Mouse (Mus musculus) liver, embryonic 14.5 days (tissue): ENCODE measurements around the gene Vsir. TPM values are rescaled to one million over a fixed set of nuclear protein-coding genes. Genes with fewer than 3 reads are reported as not detected.

ENCODE experiments used
- ATAC-seq: fragments of 200-750 bp; cut with Nextera tagmentation; 2 replicates; pipeline ENCODE4 v1.8.0; 2017; ENCODE audit warnings: moderate number of reproducible peaks, mild to moderate bottlenecking, moderate library complexity; ENCODE audit not compliant: insufficient read depth
- DNase-seq, 3 experiments: peaks; one replicate each; pipeline ENCODE4 v3.0.0-alpha.2; 2012 to 2013; ENCODE audit warnings: low read depth in 3 of 3, low spot score in 3 of 3
- H3K27ac ChIP-seq: fragments of 300-500 bp; sonication (generic); 2 replicates; pipeline ENCODE4 v1.5.1; 2014; ENCODE audit warnings: moderate library complexity, mild to moderate bottlenecking, control low read depth, inconsistent platforms
- H3K27me3 ChIP-seq: fragments of 300-500 bp; sonication (generic); 2 replicates; pipeline ENCODE4 v1.6.1; 2014; ENCODE audit warnings: mild to moderate bottlenecking, low read length, moderate library complexity; ENCODE audit not compliant: control insufficient read depth, insufficient read depth
- H3K36me3 ChIP-seq: fragments of 300-500 bp; sonication (generic); replicated peaks from 2 replicates; pipeline ENCODE4 v1.6.1; 2014; ENCODE audit warnings: low read depth; ENCODE audit not compliant: control insufficient read depth, insufficient read depth
- H3K4me1 ChIP-seq, 2 experiments: fragments of 200-500 bp in 1 of 2; fragments of 300-500 bp in 1 of 2; sonication (generic) in 1 of 2; replicated peaks; 2 replicates each; pipeline ENCODE4 v1.6.1; 2012 to 2014; ENCODE audit warnings: antibody characterized with exemption in 1 of 2, inconsistent platforms in 1 of 2, low read length in 1 of 2; ENCODE audit not compliant: control insufficient read depth in 2 of 2, insufficient read depth in 2 of 2
- H3K4me2 ChIP-seq: fragments of 300-500 bp; sonication (generic); 2 replicates; pipeline ENCODE4 v1.6.1; 2014; ENCODE audit warnings: low read depth, mild to moderate bottlenecking, control low read depth, moderate library complexity
- H3K4me3 ChIP-seq, 2 experiments: fragments of 200-500 bp in 1 of 2; fragments of 300-500 bp in 1 of 2; sonication (generic) in 1 of 2; 2 replicates each; pipeline ENCODE4 v1.5.1; 2012 to 2014; ENCODE audit warnings: low read depth in 2 of 2, low read length in 2 of 2, mild to moderate bottlenecking in 2 of 2, control low read depth in 1 of 2, inconsistent platforms in 1 of 2, moderate library complexity in 1 of 2; ENCODE audit not compliant: insufficient read depth in 1 of 2
- H3K9ac ChIP-seq: fragments of 300-500 bp; sonication (generic); replicated peaks from 2 replicates; pipeline ENCODE4 v1.6.1; 2014; ENCODE audit warnings: mild to moderate bottlenecking, control low read depth, moderate library complexity
- H3K9me3 ChIP-seq: fragments of 300-500 bp; sonication (generic); 2 replicates; pipeline ENCODE4 v1.6.1; 2016; ENCODE audit warnings: low read length, mixed read lengths; ENCODE audit not compliant: control insufficient read depth
- CTCF ChIP-seq: IDR thresholded peaks from 2 replicates; pipeline ENCODE4 v1.5.1; 2016; ENCODE audit warnings: antibody characterized with exemption, low read depth, control low read depth
- EP300 ChIP-seq: IDR thresholded peaks from 2 replicates; pipeline ENCODE4 v1.6.1; 2016; ENCODE audit warnings: antibody characterized with exemption, low read depth
- WGBS: fragments of 180-500 bp; shearing (Covaris S2); extraction: QIAGEN DNeasy Blood & Tissue Kit; methylation state at CpG from one replicate; pipeline ENCODE4 v1.1.7; 2014; ENCODE audit not compliant: insufficient replicate concordance; 5-methylcytosine and 5-hydroxymethylcytosine counted together
- polyA plus RNA-seq, 2 experiments: library from polyadenylated mRNA; depleted of rRNA in 1 of 2; stranded (reverse) in 1 of 2; unstranded in 1 of 2; fragments of >200 nt; fragmentation: Nextera tagmentation in 1 of 2; extraction: Ambion mirVana in 1 of 2; gene quantifications; 2 replicates each; pipeline versions ENCODE4 v1.2.1 to v1.2.3; 2012 to 2014

The Vsir gene
- polyA plus RNA-seq, 2 experiments = 6.2 to 8.8 TPM

DNA sequence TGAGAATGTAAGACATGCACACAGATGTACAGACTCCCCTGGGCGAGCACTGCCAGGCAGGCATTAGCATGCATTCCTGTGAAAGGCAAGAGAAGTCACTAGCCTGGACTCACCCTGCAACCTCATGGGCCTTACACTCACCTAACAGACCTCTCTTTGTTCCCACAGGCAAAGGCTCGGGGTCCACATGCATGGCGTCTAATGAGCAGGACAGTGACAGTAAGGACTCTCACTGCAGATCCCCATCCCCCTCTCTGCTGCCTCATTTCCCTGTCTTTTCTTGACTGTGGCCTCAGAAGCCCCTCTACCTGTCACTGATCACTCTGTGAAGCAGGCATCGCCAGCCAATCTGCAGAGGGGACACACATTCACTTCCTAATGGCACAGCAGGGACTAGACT is 12.1 kb downstream of the Vsir start:
- DNase-seq (no peak), ATAC-seq (no peak)
- Histone ChIP-seq H3K27me3 (no peaks in the 10 kb centered on the region), H3K4me1 (0 out of 4 replicates have a peak, but pooled peaks cover 0 to 2% of the 10 kb centered on the region in 2 experiments), H3K9me3 (no peaks in the 10 kb centered on the region), H3K9ac (no peak overlapping the region), H3K36me3 (no peaks in the 10 kb centered on the region; the same call in 1 of the 2 replicates), H3K27ac (no peak overlapping the region), H3K4me2 (no peak overlapping the region), H3K4me3 (no peak overlapping the region)
- WGBS = 70% methylated on average over 4 of the region's 4 CpGs
- TF ChIP-seq EP300 (no peak), CTCF (no peak)

DNA sequence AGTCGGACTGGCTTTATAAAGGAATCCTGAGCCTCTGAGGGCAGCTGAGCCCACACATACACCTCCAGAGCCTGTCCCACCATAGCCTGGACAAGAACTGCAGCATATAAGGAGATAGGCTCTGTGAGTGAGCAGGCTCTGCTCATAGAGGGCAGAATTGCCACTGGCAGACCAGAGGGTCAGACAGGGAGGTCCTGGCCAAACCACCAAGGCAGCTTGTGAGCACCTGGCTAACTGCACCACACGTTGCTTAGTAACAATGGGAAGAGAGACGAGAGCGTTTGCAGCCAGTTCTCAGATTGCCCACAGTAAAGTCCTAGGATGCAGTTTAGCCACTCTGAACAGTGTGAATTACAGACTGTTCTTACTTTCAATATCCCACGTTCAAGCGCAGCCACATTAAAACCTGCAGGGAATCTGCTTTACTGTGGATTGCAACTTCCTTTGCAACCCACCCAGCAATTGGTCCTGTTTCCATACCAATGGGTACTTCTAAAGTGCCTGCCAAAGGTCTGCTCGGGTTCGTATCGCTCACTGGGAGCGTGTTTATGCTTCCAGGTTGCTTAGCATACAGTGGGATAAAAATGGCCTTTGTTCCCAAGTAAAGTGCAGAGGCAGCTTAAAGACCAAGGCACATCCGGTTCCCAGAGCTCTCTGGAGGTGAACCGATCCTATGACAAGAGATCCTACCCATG is 15.1 kb downstream of the Vsir start:
- no peak overlapping the region for H3K9ac ChIP-seq
- ATAC-seq (no peak), DNase-seq (no peak)
- 65% methylated on average over 12 of the region's 12 CpGs for WGBS
- no peak overlapping the region for H3K4me2 ChIP-seq
- H3K27ac ChIP-seq = no peak overlapping the region
- H3K4me3 ChIP-seq = no peak overlapping the region
- H3K36me3 ChIP-seq = no peaks in the 10 kb centered on the region; the same call in 1 of the 2 replicates
- H3K27me3 ChIP-seq = no peaks in the 10 kb centered on the region
- no peaks in the 10 kb centered on the region for H3K9me3 ChIP-seq
- 0 out of 4 replicates have a peak, but pooled peaks cover 0 to 2% of the 10 kb centered on the region in 2 experiments for H3K4me1 ChIP-seq
- no peak for TF ChIP-seq EP300
- TF ChIP-seq CTCF = no peak

GRCm38 (mm10) chr10:60362310-60362628 is 15.6 kb downstream of the Vsir start:
- Histone ChIP-seq H3K36me3 (no peaks in the 10 kb centered on the region; the same call in 1 of the 2 replicates), H3K27ac (no peak overlapping the region), H3K9ac (no peak overlapping the region), H3K4me2 (no peak overlapping the region), H3K4me3 (no peak overlapping the region), H3K27me3 (no peaks in the 10 kb centered on the region), H3K4me1 (0 out of 4 replicates have a peak, but pooled peaks cover 0 to 2% of the 10 kb centered on the region in 2 experiments), H3K9me3 (no peaks in the 10 kb centered on the region)
- 47% methylated on average over 2 of the region's 2 CpGs for WGBS
- DNase-seq = no peak
- ATAC-seq = no peak
- TF ChIP-seq EP300 = no peak
- no peak for TF ChIP-seq CTCF

GRCm38 (mm10) chr10:60363426-60363825 is 16.8 kb downstream of the Vsir start:
- TF ChIP-seq CTCF (no peak), EP300 (no peak)
- H3K27me3 ChIP-seq = no peaks in the 10 kb centered on the region
- H3K27ac ChIP-seq = no peak overlapping the region
- DNase-seq (no peak), ATAC-seq (no peak)
- H3K4me2 ChIP-seq = no peak overlapping the region
- H3K4me3 ChIP-seq = no peak overlapping the region
- no peaks in the 10 kb centered on the region; the same call in 1 of the 2 replicates for H3K36me3 ChIP-seq
- H3K9ac ChIP-seq = no peak overlapping the region
- no peaks in the 10 kb centered on the region for H3K9me3 ChIP-seq
- H3K4me1 ChIP-seq = 0 out of 4 replicates have a peak, but pooled peaks cover 0 to 4% of the 10 kb centered on the region in 2 experiments
- WGBS = 63% methylated on average over 6 of the region's 6 CpGs

DNA sequence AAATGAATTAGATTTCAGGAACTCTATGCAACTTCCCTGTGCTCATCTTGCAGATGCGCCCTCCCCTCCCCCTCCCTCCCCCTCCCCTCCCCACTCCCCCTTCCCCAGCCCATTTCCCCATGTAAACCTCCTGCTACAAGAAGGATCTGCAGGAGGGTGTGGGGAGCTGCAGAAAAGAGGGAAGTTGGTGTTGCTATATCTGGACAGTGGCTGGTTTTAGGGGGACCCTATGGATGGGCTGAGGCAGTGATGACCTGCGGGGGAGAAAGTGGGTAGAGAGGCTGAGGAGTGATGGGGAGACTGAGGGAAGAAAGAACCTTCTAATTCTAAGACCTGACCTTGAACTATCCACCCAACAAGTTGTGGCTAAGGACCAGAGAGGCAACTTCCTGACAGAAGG is 20.5 kb downstream of the Vsir start:
- no peaks in the 10 kb centered on the region for H3K27me3 ChIP-seq
- no peak overlapping the region for H3K4me2 ChIP-seq
- H3K4me3 ChIP-seq = no peak overlapping the region
- no peak for DNase-seq
- H3K9me3 ChIP-seq = no peaks in the 10 kb centered on the region
- no peak overlapping the region for H3K9ac ChIP-seq
- 0 out of 4 replicates have a peak, but pooled peaks cover 0 to 4% of the 10 kb centered on the region in 2 experiments for H3K4me1 ChIP-seq
- TF ChIP-seq EP300 = no peak
- no peak for TF ChIP-seq CTCF
- 6% methylated on average over 2 of the region's 2 CpGs for WGBS
- no peak for ATAC-seq
- no peak overlapping the region for H3K27ac ChIP-seq
- no peaks in the 10 kb centered on the region for H3K36me3 ChIP-seq
